Mouse (Mus musculus): ENCODE measurements around the gene Ssty1. TPM values are rescaled to one million over a fixed set of nuclear protein-coding genes. Genes with fewer than 3 reads are reported as not detected.

Gene Ssty1
- not detected for polyA plus RNA-seq (2014; fragmentation: Illumina TruSeq; extraction: RNeasy Lipid Tissue Mini Kit (QIAGEN cat#74804); ENCODE audit: low read depth, low replicate concordance)

GRCm38 (mm10) chrY:18088816-18089215, at the start of gene Ssty1:
Ssty1 (plus strand) TSS chrY:18089116.

GRCm38 (mm10) chrY:18061712-18062111, 27.2 kb upstream of the Ssty1 start, which contains the start of gene Gm21764:
Gm21764 (minus strand) TSS chrY:18061812.

Other genes starting within 250 kb of the Ssty1 start
- not detected for gene Gm21904, start 242.8 kb upstream of the Ssty1 start, polyA plus RNA-seq (2014; fragmentation: Illumina TruSeq; extraction: RNeasy Lipid Tissue Mini Kit (QIAGEN cat#74804); ENCODE audit: low read depth, low replicate concordance)
- not detected for gene Gm20772, start 214.4 kb upstream of the Ssty1 start, polyA plus RNA-seq (2014; fragmentation: Illumina TruSeq; extraction: RNeasy Lipid Tissue Mini Kit (QIAGEN cat#74804); ENCODE audit: low read depth, low replicate concordance)
- not detected for gene Gm20831, start 214.4 kb upstream of the Ssty1 start, polyA plus RNA-seq (2014; fragmentation: Illumina TruSeq; extraction: RNeasy Lipid Tissue Mini Kit (QIAGEN cat#74804); ENCODE audit: low read depth, low replicate concordance)
- gene Srsy, start 151.8 kb upstream of the Ssty1 start, polyA plus RNA-seq (2014; fragmentation: Illumina TruSeq; extraction: RNeasy Lipid Tissue Mini Kit (QIAGEN cat#74804); ENCODE audit: low read depth, low replicate concordance) = not detected
- gene Gm21764, start 27.3 kb upstream of the Ssty1 start, polyA plus RNA-seq (2014; fragmentation: Illumina TruSeq; extraction: RNeasy Lipid Tissue Mini Kit (QIAGEN cat#74804); ENCODE audit: low read depth, low replicate concordance) = not detected